Mouse (Mus musculus) activated CD4-positive, CD25-positive, alpha-beta regulatory T cell, adult 4 months (primary cell): Measurements from ENCODE around the gene Defb15. TPM values are rescaled to one million over a fixed set of nuclear protein-coding genes. Genes with fewer than 3 reads are reported as not detected.
"Not testable (repeated sequence)": the region's sequence is repeated elsewhere in the genome, so short reads cannot be mapped to it uniquely, and the experiment has no call there.

Experiments
- ATAC-seq: one replicate; pipeline ENCODE4 v1.8.0; 2017
- polyA plus RNA-seq, 2 experiments: library from polyadenylated mRNA; unstranded; fragments of 100-300 nt; shearing (Covaris generic); gene quantifications; one replicate each; pipeline ENCODE4 v1.2.1; 2017

Gene Defb15
- not detected for polyA plus RNA-seq

DNA sequence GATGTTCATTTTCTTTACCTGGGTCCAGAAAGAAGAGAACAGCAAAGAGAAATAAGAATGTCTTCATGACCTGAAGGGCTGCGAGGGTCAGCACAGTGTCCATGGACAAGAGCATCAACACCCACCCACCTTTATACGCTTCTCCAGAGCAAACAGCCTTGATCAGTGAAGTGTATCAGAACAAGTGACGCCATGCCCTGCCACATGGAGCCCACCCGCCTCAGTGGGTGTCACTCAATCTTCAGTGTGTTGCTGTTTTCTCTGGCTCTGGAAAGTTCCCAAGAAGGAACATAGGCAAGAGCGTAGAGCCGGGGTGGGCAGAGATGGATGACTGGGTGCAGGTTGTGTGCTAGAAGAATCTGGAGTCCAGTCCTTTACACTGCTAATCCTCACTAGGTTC is at the start of gene Defb15:
Gene Defb15, minus strand, starts transcription at position 101 of the 400 bp plus-strand sequence.
- no peak for ATAC-seq

DNA sequence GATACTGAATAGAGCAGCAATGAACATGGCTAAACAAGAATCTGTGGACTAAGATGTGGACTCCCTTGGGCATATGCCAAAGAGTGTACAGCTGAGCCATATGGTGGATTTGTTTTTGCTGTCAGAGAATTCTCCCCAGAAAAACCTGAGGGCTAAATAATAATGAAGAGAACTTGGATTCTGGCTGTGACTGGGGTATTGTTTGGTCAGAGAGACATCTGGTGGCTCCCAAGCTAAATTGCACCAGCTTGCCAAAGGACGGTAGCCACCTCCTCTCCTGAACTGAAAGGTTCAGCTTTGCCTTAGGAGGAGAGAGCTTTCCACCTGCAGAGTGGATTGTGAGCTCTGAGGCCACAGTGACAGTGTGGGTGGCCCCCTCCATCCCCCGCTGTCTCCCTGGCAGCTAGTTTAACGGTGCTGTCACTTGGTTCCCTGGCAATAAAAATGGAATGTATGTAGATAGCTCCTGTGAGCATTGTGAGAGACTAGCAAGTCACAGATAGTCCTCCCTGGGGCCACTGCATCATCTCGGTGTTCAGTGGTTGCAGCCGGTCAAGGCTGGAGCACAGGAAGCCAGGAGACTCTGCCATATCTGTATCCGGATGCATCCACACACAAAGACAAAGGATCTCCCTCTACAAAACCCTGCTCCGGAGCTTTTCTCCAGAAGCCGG is 49.3 kb upstream of the Defb15 start:
- ATAC-seq: no peak

GRCm38 (mm10) chr8:21978193-21978592 is 45.7 kb upstream of the Defb15 start:
- no peak for ATAC-seq

GRCm38 (mm10) chr8:21969475-21969874 is 37.0 kb upstream of the Defb15 start, which contains the start of gene Ccdc70:
Gene Ccdc70 (plus strand): TSS chr8:21969775.
- no peak for ATAC-seq

GRCm38 (mm10) chr8:21966646-21967045 is 34.1 kb upstream of the Defb15 start:
- ATAC-seq: no peak

DNA sequence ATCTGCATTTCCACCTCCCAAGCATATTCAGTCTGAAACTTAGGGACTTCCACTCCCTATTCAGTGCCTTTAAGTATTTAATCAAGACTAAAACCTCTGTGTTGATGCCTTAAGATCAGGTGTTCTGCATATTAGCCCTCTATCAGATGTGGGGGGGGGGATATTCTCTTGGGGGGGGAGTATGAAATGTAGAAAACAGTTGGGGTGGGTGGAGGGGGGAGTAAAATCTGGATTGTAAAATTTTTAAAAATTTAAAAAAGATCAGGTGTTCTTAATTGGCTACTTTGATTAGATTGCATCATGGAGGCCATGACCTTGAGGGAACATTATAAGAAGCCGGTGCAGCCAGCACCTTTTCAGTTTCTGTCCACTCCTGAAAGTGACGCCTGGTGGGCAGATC is 25.9 kb upstream of the Defb15 start, which contains the start of gene Fam90a1a:
Gene Fam90a1a, plus strand, starts transcription at position 301 of the 400 bp plus-strand sequence.
- ATAC-seq: no peak

- ATAC-seq: no peak
Observed at GRCm38 (mm10) chr8:21956336-21956735, 23.8 kb upstream of the Defb15 start.

DNA sequence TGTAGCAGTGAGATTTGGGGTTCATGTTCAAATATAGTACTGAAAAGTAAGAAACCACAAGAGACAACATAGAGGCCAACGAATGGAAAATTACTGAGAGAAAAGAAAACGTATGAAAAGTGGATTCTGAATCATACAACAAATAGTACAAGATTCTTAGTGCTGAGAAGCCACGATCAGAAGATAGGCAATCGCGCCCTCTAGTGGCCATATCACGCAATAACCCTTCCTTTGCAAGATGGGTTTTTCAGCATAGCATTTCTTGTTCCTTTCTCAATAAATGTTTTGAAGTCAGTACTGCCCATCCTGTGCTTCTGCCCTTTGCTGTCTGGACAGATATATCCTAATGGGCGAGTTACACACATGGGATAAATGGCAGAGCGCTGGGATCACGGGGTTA is 22.8 kb upstream of the Defb15 start:
- ATAC-seq: no peak

DNA sequence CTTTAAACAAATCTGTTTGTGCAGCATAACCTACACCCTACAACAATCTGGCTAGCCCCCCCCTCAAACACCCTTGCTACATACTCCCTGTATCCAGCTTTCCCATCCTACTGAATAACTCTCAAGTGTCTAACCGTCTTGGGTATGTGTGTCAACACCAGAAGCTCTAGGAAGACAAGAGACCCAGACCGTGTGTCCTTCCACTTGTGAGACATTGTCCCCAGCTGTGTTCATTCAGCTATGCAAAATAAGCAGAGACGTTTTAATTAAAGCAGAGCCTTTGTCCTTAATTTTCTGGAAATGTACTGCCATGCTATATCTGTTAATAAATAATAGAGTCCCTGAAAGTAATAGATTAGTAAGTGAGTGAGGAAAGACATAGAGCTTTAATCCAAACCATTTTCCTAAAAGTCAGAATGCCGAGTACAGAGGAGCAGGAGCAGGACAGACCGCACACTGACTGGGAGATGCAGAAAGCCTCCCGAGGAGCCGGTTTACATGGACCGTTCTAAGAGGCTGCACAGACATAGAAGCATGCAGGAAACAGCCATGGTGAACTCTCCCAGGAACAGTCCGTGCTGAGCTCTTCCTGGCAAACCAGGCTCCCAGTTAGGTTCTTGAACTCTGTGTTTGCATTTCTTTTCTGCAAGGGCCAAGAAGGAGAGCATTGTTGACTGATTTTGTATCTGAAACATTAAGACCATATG is 15.0 kb upstream of the Defb15 start:
- ATAC-seq: no peak

DNA sequence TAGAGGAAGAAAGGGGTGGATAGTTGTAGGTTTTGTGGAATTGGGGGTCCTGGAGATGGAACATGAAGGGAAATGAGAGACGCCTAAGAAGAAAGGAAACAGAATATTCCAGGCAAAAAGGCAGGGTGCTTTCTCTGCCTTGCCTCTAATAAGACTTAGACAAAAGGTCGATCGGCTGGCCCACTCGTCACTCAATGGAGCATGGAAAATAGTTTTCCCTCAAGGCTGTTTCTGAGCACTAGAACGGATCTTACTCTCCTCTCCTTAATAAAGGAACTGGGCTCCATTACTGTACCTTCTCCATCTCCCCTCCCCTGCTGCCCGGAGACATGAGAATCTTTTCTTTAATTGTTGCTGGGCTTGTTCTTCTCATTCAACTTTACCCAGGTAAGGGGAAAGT is 14.0 kb upstream of the Defb15 start, which contains the start of gene Defb13:
Gene Defb13, plus strand, starts transcription at position 301 of the 400 bp plus-strand sequence.
- no peak for ATAC-seq

DNA sequence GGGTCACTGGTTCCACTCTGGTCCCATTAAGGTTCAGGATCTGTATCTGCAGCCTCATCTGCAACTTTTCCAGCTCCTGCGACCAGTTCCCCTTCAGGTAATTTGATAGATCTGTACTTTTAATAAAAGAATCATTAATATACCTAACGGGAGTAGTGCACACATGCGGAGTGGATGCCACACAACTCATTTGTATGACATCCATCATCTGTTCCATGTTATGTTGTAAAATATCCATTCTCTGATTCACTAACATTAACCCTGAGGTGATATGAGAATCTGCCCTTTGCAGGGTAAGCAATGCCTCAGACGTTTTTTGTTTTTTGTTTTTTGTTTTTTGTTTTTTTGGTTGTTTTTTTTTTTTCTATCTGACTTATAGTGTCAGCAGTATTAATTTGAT is 5.5 kb upstream of the Defb15 start, which contains the start of gene Defb35:
Gene Defb35, plus strand, starts transcription at position 301 of the 400 bp plus-strand sequence.
- not testable (repeated sequence) for ATAC-seq

- not testable (repeated sequence) for ATAC-seq
Observed at GRCm38 (mm10) chr8:21930754-21931153, 1.8 kb downstream of the Defb15 start.

- ATAC-seq: no peak
Observed at GRCm38 (mm10) chr8:21915625-21916024, 16.9 kb downstream of the Defb15 start.

DNA sequence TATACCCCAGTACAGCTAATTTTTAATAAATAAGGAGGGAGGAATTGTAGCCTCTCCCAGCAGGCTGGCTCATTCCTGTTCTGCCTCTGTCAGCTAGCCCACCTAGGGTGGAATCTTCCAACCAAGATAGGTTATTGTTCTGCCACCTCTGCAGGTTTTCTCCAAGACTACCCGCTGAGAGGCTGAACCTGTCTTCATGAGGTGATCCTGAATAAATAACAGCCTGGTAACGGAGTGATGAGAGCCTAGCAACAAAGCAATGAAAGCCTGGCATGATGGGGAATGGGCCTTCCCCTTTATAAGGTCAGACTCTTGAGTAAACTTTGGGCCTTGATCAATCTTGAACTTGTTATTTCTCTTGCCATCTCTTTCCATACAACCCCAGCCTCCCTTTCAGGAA is 20.0 kb downstream of the Defb15 start:
- no peak for ATAC-seq

GRCm38 (mm10) chr8:21911931-21912330 is 20.6 kb downstream of the Defb15 start:
- ATAC-seq: no peak

- not testable (repeated sequence) for ATAC-seq
Observed at GRCm38 (mm10) chr8:21906290-21906689, 26.2 kb downstream of the Defb15 start, which contains the start of gene Defb11. Gene Defb11 (minus strand): TSS chr8:21906412.

DNA sequence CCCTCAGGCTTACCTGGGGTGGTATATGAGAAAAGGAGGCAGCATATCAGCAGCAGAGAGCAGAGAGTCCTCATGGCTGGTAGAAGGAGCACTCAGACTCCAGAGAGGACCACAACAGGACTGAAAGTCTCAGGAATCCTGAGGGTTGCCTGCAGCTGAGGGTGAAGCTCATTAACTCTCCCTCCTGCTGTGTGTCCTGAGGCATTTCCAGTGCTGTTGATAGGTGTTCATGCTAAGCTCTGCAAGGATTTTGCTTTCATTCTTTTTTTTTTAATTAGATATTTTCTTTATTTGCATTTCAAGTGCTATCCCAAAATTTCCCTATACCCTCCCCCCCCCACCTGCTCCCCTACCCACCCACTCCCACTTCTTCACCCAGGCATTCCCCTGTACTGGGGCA is 47.2 kb downstream of the Defb15 start, which contains the start of gene Defb9:
Gene Defb9, minus strand, starts transcription at position 101 of the 400 bp plus-strand sequence.
- ATAC-seq: not testable (repeated sequence)

Other genes with a start within 250 kb of the Defb15 start
- gene AY761184, start 229.1 kb downstream of the Defb15 start, polyA plus RNA-seq: not detected
- not detected for gene Defa24, start 198.2 kb downstream of the Defb15 start, polyA plus RNA-seq
- not detected for gene Defb50, start 109.2 kb downstream of the Defb15 start, polyA plus RNA-seq
- not detected for gene Defb2, start 92.8 kb downstream of the Defb15 start, polyA plus RNA-seq
- gene Defb10, start 73.8 kb downstream of the Defb15 start, polyA plus RNA-seq: not detected
- not detected for gene Defb9, start 47.3 kb downstream of the Defb15 start, polyA plus RNA-seq
- not detected for gene Defb11, start 26.3 kb downstream of the Defb15 start, polyA plus RNA-seq
- gene Defb35, start 5.6 kb upstream of the Defb15 start, polyA plus RNA-seq: not detected
- not detected for gene Defb13, start 14.1 kb upstream of the Defb15 start, polyA plus RNA-seq
- gene Fam90a1a, start 26.0 kb upstream of the Defb15 start, polyA plus RNA-seq: not detected
- gene Ccdc70, start 37.1 kb upstream of the Defb15 start, polyA plus RNA-seq: not detected
- gene Atp7b, start 127.6 kb upstream of the Defb15 start, polyA plus RNA-seq: not detected
- 10 to 100 TPM; 19.7 to 20.2 TPM for gene Alg11, start 128.0 kb upstream of the Defb15 start, polyA plus RNA-seq
- gene Nek5, start 192.3 kb upstream of the Defb15 start, polyA plus RNA-seq: under 1 TPM in 1 of 2 experiments, not detected in 1; 0.22 TPM
- gene Nek3, start 233.7 kb upstream of the Defb15 start, polyA plus RNA-seq: 1 to 10 TPM; 4.6 to 6.1 TPM